Mouse (Mus musculus): ENCODE measurements around the gene Gramd1b. TPM values are rescaled to one million over a fixed set of nuclear protein-coding genes. Genes with fewer than 3 reads are reported as not detected.

Gene Gramd1b
- total and polyA plus RNA-seq, 2 experiments from 2014 or later: 3.2 to 17.4 TPM

DNA sequence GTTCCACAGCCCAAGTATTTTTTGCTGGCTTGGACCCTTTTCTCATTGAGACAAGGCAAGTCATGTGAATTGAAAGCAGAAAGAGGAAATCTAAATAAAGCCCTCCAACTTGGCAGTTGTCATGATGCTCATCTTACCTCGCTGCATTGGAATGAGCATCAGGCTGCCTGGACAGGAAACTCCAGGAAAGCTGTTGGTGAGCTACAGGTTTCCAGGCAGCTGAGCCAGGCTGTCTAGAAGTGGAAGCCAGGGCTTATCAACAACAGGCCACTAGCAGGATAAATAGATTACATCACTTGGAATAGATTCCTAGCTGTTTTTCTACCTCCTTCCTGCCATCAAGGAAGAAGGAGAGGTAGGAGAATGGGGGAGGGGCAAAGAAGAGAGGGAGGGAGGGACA lies 282.1 kb downstream of the Gramd1b start:
- Histone ChIP-seq H3K4me2 (ENCODE audit: low read depth, low read length) (no peak overlapping the region), H3K4me3 (ENCODE audit: low read depth, low read length) (no peak overlapping the region), H3K36me3 (replicated peaks; ENCODE audit: control insufficient read depth, insufficient read depth, low read length) (no peaks in the 10 kb centered on the region), H3K9me3 (replicated peaks; ENCODE audit: control insufficient read depth, low read length) (no peaks in the 10 kb centered on the region), H3K9ac (replicated peaks; ENCODE audit: low read depth, low read length) (no peak overlapping the region), H3K4me1 (ENCODE audit: control insufficient read depth, insufficient read depth) (peaks cover 4% of the 10 kb centered on the region; the same call in 1 of the 2 replicates), H3K27me3 (ENCODE audit: control insufficient read depth, insufficient read depth, low read length) (no peaks in the 10 kb centered on the region), H3K27ac (ENCODE audit: low read depth) (no peak overlapping the region)
- ATAC-seq (ENCODE audit: insufficient read depth, low read depth): no peak
- TF ChIP-seq EP300 (IDR thresholded peaks at IDR 0.05; ENCODE audit: low read depth): no peak
- no peak for TF ChIP-seq CTCF (IDR thresholded peaks at IDR 0.05; ENCODE audit: low read depth)
- DNase-seq (ENCODE audit: low spot score): no peak
- 8% methylated on average over 1 of the region's 1 CpGs for WGBS

GRCm38 (mm10) chr9:40246702-40247101 lies 284.5 kb downstream of the Gramd1b start:
- 43% methylated on average over 6 of the region's 6 CpGs for WGBS
- Histone ChIP-seq H3K4me1 (ENCODE audit: control insufficient read depth, insufficient read depth) (peaks cover 4% of the 10 kb centered on the region; the same call in 1 of the 2 replicates), H3K9ac (replicated peaks; ENCODE audit: low read depth, low read length) (no peak overlapping the region), H3K36me3 (replicated peaks; ENCODE audit: control insufficient read depth, insufficient read depth, low read length) (no peaks in the 10 kb centered on the region), H3K27me3 (ENCODE audit: control insufficient read depth, insufficient read depth, low read length) (no peaks in the 10 kb centered on the region), H3K9me3 (replicated peaks; ENCODE audit: control insufficient read depth, low read length) (no peaks in the 10 kb centered on the region), H3K4me2 (ENCODE audit: low read depth, low read length) (no peak overlapping the region), H3K27ac (ENCODE audit: low read depth) (no peak overlapping the region), H3K4me3 (ENCODE audit: low read depth, low read length) (no peak overlapping the region)
- ATAC-seq (ENCODE audit: insufficient read depth, low read depth): no peak
- TF ChIP-seq CTCF (IDR thresholded peaks at IDR 0.05; ENCODE audit: low read depth): no peak
- TF ChIP-seq EP300 (IDR thresholded peaks at IDR 0.05; ENCODE audit: low read depth): no peak
- DNase-seq (ENCODE audit: low spot score): no peak

DNA sequence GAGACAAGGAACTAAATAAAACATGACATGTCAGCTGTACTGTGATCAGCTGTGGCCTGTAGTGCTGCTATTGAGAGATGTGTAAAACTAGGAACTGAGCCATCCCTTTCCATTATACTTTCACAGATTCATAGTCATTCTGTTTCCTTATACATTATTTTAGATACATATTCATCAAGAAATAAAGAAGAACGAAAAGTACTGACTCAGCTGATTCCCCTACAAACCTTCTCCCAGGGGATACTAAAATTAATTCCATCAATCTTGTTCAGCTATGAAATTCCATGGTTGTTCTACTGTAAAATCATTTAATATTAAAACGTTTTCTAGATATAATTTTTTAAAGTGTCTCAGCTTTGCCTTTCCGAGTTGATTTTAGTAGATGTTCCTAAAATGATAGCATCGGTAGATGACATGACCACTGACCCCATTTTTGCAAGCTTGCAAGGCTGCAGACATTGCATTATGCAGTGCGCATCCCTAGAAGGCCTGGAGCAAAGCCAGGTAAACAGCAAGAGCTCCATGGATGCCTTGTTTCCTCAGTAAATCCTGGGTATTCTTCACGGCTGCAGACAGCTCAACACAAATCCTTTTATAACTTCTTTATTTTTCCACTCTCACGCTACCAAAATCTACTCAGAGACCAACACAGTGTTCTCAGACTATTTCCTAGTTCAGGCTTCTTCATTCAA lies 285.1 kb downstream of the Gramd1b start:
- H3K36me3 ChIP-seq (replicated peaks; ENCODE audit: control insufficient read depth, insufficient read depth, low read length): no peaks in the 10 kb centered on the region
- 0 out of 2 replicates have a peak, but pooled peaks cover under 1% of the 10 kb centered on the region for H3K27me3 ChIP-seq (ENCODE audit: control insufficient read depth, insufficient read depth, low read length)
- TF ChIP-seq CTCF (IDR thresholded peaks at IDR 0.05; ENCODE audit: low read depth) (no peak), EP300 (IDR thresholded peaks at IDR 0.05; ENCODE audit: low read depth) (no peak)
- H3K9ac ChIP-seq (replicated peaks; ENCODE audit: low read depth, low read length): no peak overlapping the region
- no peak overlapping the region for H3K4me2 ChIP-seq (ENCODE audit: low read depth, low read length)
- no peak overlapping the region for H3K27ac ChIP-seq (ENCODE audit: low read depth)
- no peak for ATAC-seq (ENCODE audit: insufficient read depth, low read depth)
- H3K9me3 ChIP-seq (replicated peaks; ENCODE audit: control insufficient read depth, low read length): no peaks in the 10 kb centered on the region
- H3K4me3 ChIP-seq (ENCODE audit: low read depth, low read length): no peak overlapping the region
- H3K4me1 ChIP-seq (ENCODE audit: control insufficient read depth, insufficient read depth): peaks cover 4% of the 10 kb centered on the region; the same call in 1 of the 2 replicates
- no peak for DNase-seq (ENCODE audit: low spot score)
- 74% methylated on average over 7 of the region's 7 CpGs for WGBS

DNA sequence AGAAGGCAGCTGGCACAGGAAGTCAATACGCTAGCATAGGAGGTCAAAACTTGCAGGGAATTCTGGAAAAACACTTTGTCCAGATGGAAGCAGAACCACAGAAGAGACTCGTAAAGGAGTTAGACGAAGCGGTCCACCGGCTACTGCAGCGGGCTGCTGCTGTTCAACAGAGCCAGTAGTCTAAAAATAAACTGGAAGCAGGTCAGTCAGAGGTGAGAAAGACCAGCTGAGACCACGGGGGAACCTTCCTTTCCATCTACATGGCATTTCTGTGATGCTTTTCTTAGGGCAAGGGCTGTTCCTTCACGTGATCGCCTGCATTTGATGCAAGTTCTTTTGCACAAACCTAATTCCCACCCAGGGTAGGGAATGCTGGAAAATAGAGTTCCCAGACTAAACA lies 285.7 kb downstream of the Gramd1b start:
- peaks cover 6% of the 10 kb centered on the region; the same call in 1 of the 2 replicates for H3K27me3 ChIP-seq (ENCODE audit: control insufficient read depth, insufficient read depth, low read length)
- ATAC-seq (ENCODE audit: insufficient read depth, low read depth) (peak; percentile 63; the same call in 1 of the 2 replicates), DNase-seq (ENCODE audit: low spot score) (peak; percentile 56)
- H3K36me3 ChIP-seq (replicated peaks; ENCODE audit: control insufficient read depth, insufficient read depth, low read length): no peaks in the 10 kb centered on the region
- no peaks in the 10 kb centered on the region for H3K9me3 ChIP-seq (replicated peaks; ENCODE audit: control insufficient read depth, low read length)
- 16% methylated on average over 9 of the region's 9 CpGs for WGBS
- no peak overlapping the region for H3K4me2 ChIP-seq (ENCODE audit: low read depth, low read length)
- TF ChIP-seq EP300 (IDR thresholded peaks at IDR 0.05; ENCODE audit: low read depth) (no peak), CTCF (IDR thresholded peaks at IDR 0.05; ENCODE audit: low read depth) (no peak)
- H3K27ac ChIP-seq (ENCODE audit: low read depth): 0 out of 2 replicates have a peak overlapping the region, but pooled peaks have one; percentile 4
- H3K9ac ChIP-seq (replicated peaks; ENCODE audit: low read depth, low read length): no peak overlapping the region
- peaks cover 4% of the 10 kb centered on the region; the same call in 1 of the 2 replicates for H3K4me1 ChIP-seq (ENCODE audit: control insufficient read depth, insufficient read depth)
- no peak overlapping the region for H3K4me3 ChIP-seq (ENCODE audit: low read depth, low read length)

Other genes starting within 250 kb of the Gramd1b start
- not detected in 2 replicates for gene Gm21915, start 139.2 kb upstream of the Gramd1b start, total RNA-seq (2014; rRNA removed; ENCODE audit: low replicate concordance)
- not detected in 2 replicates for gene Gm21915, start 139.2 kb upstream of the Gramd1b start, polyA plus RNA-seq (2015; fragmentation: Nextera tagmentation; extraction: Ambion mirVana)
- 2.5 and 3.4 TPM in 2 replicates for gene Clmp, start 154.6 kb upstream of the Gramd1b start, total RNA-seq (2014; rRNA removed; ENCODE audit: low replicate concordance)
- gene Clmp, start 154.6 kb upstream of the Gramd1b start, polyA plus RNA-seq (2015; fragmentation: Nextera tagmentation; extraction: Ambion mirVana): 4.7 TPM in 2 replicates

Measured in heart, postnatal 0 days (tissue).